Mouse (Mus musculus) ES-E14 (cell line): ENCODE data around the gene Atp2b4. TPM values are rescaled to one million over a fixed set of nuclear protein-coding genes. Genes with fewer than 3 reads are reported as not detected.

ENCODE experiments used
- DNase-seq: peaks from one replicate; pipeline ENCODE4 v3.0.0-alpha.2; 2013; ENCODE audit warnings: low read depth, low spot score
- H3K27ac ChIP-seq: 2 replicates; pipeline ENCODE4 v1.5.1; 2012; ENCODE audit warnings: low read depth, mild to moderate bottlenecking, low read length, moderate library complexity, mixed read lengths; ENCODE audit not compliant: poor library complexity, insufficient read depth, severe bottlenecking
- H3K36me3 ChIP-seq: 2 replicates; pipeline ENCODE4 v1.6.1; 2012; ENCODE audit warnings: mild to moderate bottlenecking, low read length, moderate library complexity, mixed read lengths; ENCODE audit not compliant: control insufficient read depth, poor library complexity, insufficient read depth, severe bottlenecking
- H3K4me1 ChIP-seq, 2 experiments: fragments of 150-350 bp in 1 of 2; sonication (generic) in 1 of 2; 2 replicates each; pipeline ENCODE4 v1.6.1; 2012; ENCODE audit warnings: low read length in 2 of 2, mild to moderate bottlenecking in 1 of 2, mixed read lengths in 1 of 2; ENCODE audit not compliant: control insufficient read depth in 2 of 2, insufficient read depth in 2 of 2, poor library complexity in 1 of 2
- H3K4me3 ChIP-seq, 2 experiments: fragments of 150-350 bp in 1 of 2; sonication (generic) in 1 of 2; 2 replicates each; pipeline ENCODE4 v1.5.1; 2012; ENCODE audit warnings: low read length in 2 of 2, low read depth in 1 of 2, mild to moderate bottlenecking in 1 of 2, mixed read lengths in 1 of 2; ENCODE audit not compliant: insufficient read depth in 1 of 2, poor library complexity in 1 of 2, severe bottlenecking in 1 of 2
- H3K9ac ChIP-seq: 2 replicates; pipeline ENCODE4 v1.6.1; 2012; ENCODE audit warnings: low read depth, mild to moderate bottlenecking, low read length, mixed read lengths; ENCODE audit not compliant: poor library complexity, insufficient read depth, severe bottlenecking
- H3K9me3 ChIP-seq: fragments of 150-350 bp; sonication (generic); 2 replicates; pipeline ENCODE4 v1.6.1; 2012; ENCODE audit warnings: low read depth, mild to moderate bottlenecking, low read length; ENCODE audit not compliant: control insufficient read depth, insufficient read depth
- CHD2 ChIP-seq: IDR thresholded peaks from 2 replicates; pipeline ENCODE4 v1.6.1; 2014; ENCODE audit warnings: mild to moderate bottlenecking, low read depth, low read length, inconsistent platforms
- HCFC1 ChIP-seq: IDR thresholded peaks from 2 replicates; pipeline ENCODE4 v1.6.1; 2012; ENCODE audit warnings: low read length, inconsistent platforms, borderline replicate concordance; ENCODE audit not compliant: insufficient read depth
- MAFK ChIP-seq: IDR thresholded peaks from 2 replicates; pipeline ENCODE4 v1.6.1; 2014; ENCODE audit warnings: mild to moderate bottlenecking, low read depth, low read length, inconsistent platforms; ENCODE audit not compliant: insufficient read depth
- ZC3H11A ChIP-seq: IDR thresholded peaks from 2 replicates; pipeline ENCODE4 v1.6.1; 2012; ENCODE audit warnings: low read depth, mild to moderate bottlenecking, inconsistent platforms, low read length, borderline replicate concordance
- ZNF384 ChIP-seq: IDR thresholded peaks from 2 replicates; pipeline ENCODE4 v1.6.1; 2012; ENCODE audit warnings: low read depth, low read length, inconsistent platforms
- in situ Hi-C, 2 experiments: fragments of 600-800 bp; cut with MboI; formaldehyde crosslinking; loops; one replicate each; pipeline ENCODE4 v1.15.1; 2025; ENCODE audit warnings: low sequenced_read_pairs in 2 of 2, inconsistent platforms in 1 of 2; ENCODE audit not compliant: unreplicated experiment in 2 of 2
- total RNA-seq: library from RNA; depleted of rRNA; stranded (reverse); fragments of 300-350 nt; gene quantifications from 2 replicates; pipeline ENCODE4 v1.2.3, GENCODE M21; 2012

Gene Atp2b4
- total RNA-seq, 1 experiment, result 9.8 TPM

DNA sequence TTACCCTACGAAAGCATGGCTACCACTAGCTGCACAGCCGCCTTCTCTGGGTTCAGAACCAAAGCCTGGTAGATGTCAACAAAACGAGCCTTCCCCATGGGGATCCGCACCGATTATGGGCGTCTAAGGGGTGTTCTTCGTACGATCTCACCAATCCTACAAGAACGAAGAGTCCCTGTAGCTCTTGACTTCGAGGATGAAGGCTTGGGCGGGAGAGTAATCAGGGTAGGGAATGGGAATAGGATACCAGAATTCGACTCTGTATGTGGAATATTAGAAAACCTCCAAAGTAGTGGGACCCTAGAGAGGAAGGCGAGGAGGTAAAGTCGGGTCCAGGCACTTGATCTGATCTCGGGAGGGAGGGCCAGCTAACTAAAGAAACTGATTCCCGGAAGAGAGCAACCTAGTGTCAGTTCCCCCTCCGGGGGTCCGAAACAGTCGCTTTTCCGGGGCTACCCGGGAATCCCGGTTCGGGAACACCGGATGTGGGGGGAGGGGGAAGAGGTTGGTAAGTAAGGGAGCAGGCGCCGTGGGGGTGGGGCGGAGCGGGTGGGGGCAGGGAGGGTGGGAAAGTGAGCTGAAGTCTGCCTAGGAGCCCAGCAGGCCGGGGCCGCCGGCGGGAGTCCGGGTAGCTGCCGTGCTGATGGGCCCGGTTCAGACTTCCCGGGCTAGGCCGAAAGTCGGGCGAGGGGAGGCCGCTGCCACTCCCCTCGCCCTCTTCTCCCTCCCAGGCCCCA is 140.2 kb downstream of the Atp2b4 start, which contains the start of gene Zbed6:
Zbed6 (minus strand) TSS at position 420 of the 737 bp plus-strand sequence.
- DNase-seq, result peak; percentile 69
- TF ChIP-seq ZC3H11A (no peak), CHD2 (no peak; the same call in 1 of the 2 replicates), ZNF384 (no peak), MAFK (no peak), HCFC1 (no peak)
- H3K4me1 ChIP-seq, result peaks cover 8 to 12% of the 10 kb centered on the region in 2 experiments
- peak within 1 kb of the TSS; percentile 99 for H3K27ac ChIP-seq
- H3K9me3 ChIP-seq, result no peaks in the 10 kb centered on the region
- in situ Hi-C loops, result no loop called here
- peak within 1 kb of the TSS; percentile 76 to 99 for H3K4me3 ChIP-seq
- H3K36me3 ChIP-seq, result peaks cover 19% of the 10 kb centered on the region
- peak within 1 kb of the TSS; percentile 99 for H3K9ac ChIP-seq

DNA sequence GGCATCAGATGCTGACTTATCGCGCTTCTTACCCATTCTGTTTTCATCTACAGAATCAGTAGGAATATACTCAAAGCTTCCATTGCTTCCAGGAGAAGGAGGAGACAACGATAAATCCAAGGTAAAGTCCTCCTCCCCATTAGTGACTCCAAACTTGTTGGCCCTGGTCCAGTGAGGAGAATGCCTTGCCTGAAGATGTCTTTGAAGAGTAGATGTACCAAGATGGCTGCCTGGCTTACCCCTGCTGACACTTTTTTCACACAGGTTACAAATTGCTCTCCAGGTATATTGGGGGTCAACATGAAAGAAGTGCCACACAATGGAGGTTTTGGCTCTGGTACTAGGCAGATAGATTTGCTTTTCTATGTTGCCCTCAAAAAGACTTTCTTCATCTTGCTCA is 142.0 kb downstream of the Atp2b4 start:
- TF ChIP-seq ZC3H11A (no peak), MAFK (no peak), HCFC1 (no peak), CHD2 (no peak), ZNF384 (no peak)
- H3K9me3 ChIP-seq, result no peaks in the 10 kb centered on the region
- no peak overlapping the region for H3K27ac ChIP-seq
- no peak overlapping the region for H3K9ac ChIP-seq
- no peak overlapping the region for H3K4me3 ChIP-seq
- in situ Hi-C loops, result no loop called here
- DNase-seq, result no peak
- H3K36me3 ChIP-seq, result peaks cover 22% of the 10 kb centered on the region
- peaks cover 8 to 10% of the 10 kb centered on the region in 2 experiments for H3K4me1 ChIP-seq

DNA sequence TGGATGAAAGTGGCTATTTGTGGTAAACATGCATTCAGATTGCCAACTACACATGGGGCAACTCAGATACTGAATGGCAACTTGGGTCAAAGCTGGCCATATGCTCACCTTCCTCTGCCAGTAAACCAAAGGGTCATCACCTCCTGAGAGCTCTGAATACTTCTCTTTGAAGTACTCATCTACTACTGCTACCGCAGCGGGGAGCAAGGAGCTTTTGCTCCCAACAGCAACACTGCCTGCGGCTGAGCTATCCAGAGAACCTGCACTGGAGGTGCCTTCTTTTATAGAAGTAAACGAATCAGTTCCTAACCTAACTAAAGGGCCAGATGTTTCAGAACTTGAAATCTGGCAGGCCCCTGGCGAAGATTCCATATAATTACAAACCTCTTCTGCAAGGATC is 144.0 kb downstream of the Atp2b4 start:
- H3K27ac ChIP-seq, result no peak overlapping the region

DNA sequence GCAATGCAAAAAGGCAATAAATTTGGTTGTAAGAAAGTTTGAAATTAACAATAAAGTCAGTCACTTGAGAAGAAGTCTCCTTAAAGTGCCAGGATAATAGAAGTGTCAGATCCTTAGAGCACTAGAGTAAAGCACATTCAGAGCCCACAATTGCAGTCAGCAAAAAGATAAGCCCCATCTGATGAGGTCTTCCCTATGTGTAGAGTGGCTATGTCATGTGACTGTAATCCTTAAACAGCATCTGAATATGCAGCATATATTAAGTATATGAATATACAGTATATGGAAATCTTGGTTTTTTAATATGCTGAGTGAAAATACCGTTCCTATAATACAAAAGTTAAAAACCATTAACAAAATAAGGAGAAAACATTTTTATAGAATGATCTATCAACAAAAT is 147.8 kb downstream of the Atp2b4 start:
- peaks cover 9% of the 10 kb centered on the region for H3K36me3 ChIP-seq
- H3K27ac ChIP-seq, result no peak overlapping the region
- no peaks in the 10 kb centered on the region for H3K4me1 ChIP-seq
- H3K4me3 ChIP-seq, result no peak overlapping the region
- in situ Hi-C loops, result loop anchor here in 1 of 2 experiments (5.0 kb wide), 1 partner anchor 36 kb away; no protein-coding TSS in a partner anchor
- TF ChIP-seq ZC3H11A (no peak), MAFK (no peak), ZNF384 (no peak), HCFC1 (no peak), CHD2 (no peak)
- no peak for DNase-seq
- H3K9me3 ChIP-seq, result no peaks in the 10 kb centered on the region
- no peak overlapping the region for H3K9ac ChIP-seq

More for the DNA sequence above, 144.0 kb downstream of the Atp2b4 start:
- TF ChIP-seq HCFC1 (no peak), ZNF384 (no peak), CHD2 (no peak), MAFK (no peak), ZC3H11A (no peak)
- no peaks in the 10 kb centered on the region for H3K9me3 ChIP-seq
- H3K4me3 ChIP-seq, result no peak overlapping the region
- in situ Hi-C loops, result no loop called here
- DNase-seq, result no peak
- H3K9ac ChIP-seq, result no peak overlapping the region
- peaks cover 3 to 6% of the 10 kb centered on the region in 2 experiments; a peak in 1 of 4 replicates for H3K4me1 ChIP-seq
- H3K36me3 ChIP-seq, result peaks cover 22% of the 10 kb centered on the region
